Mouse (Mus musculus) brain, embryonic 14.5 days (tissue): ENCODE results near the gene Tbx18. TPM values are rescaled to one million over a fixed set of nuclear protein-coding genes. Genes with fewer than 3 reads are reported as not detected.

Experiments used
- DNase-seq: peaks from one replicate; pipeline ENCODE4 v3.0.0-alpha.2; 2011; ENCODE audit warnings: low read depth
- CTCF ChIP-seq: fragments of 200-500 bp; IDR thresholded peaks from 2 replicates; pipeline ENCODE4 v1.5.1; 2012; ENCODE audit warnings: inconsistent platforms, mild to moderate bottlenecking, moderate library complexity, borderline replicate concordance; ENCODE audit not compliant: insufficient read depth, insufficient read length; ENCODE audit errors: extremely low read depth
- POLR2A ChIP-seq: fragments of 200-500 bp; IDR thresholded peaks from 2 replicates; pipeline ENCODE4 v1.6.1; 2012; ENCODE audit warnings: mild to moderate bottlenecking, inconsistent platforms, borderline replicate concordance; ENCODE audit not compliant: poor library complexity, insufficient read depth, insufficient read length, severe bottlenecking; ENCODE audit errors: extremely low read depth
- polyA plus RNA-seq: library from polyadenylated mRNA; depleted of rRNA; stranded (reverse); fragments of >200 nt; gene quantifications from 2 replicates; pipeline ENCODE4 v1.2.3, GENCODE M21; 2012

Tbx18 gene
- polyA plus RNA-seq, 1 experiment = 6.5 TPM

DNA sequence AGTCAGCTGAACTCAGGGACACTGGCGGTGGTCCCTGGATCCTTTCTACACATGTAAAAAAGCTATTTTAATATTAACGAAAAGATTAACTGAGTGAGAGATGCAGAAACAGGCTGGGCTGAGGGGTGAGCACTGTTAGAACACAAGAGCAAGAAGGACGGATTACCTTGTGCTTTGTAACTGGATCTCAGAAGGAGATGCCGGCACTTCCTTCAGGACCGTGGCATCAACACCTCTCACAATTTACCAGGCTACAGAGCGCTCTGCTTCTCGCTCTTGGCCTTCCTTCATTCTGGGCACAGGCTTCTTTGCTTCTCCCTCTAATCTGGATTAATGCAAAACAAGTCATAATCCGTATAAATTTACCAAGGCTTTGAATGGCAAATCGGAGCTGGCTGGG is 3.6 kb upstream of the Tbx18 start:
- DNase-seq = peak; percentile 51
- TF ChIP-seq CTCF = no peak
- TF ChIP-seq POLR2A = no peak

DNA sequence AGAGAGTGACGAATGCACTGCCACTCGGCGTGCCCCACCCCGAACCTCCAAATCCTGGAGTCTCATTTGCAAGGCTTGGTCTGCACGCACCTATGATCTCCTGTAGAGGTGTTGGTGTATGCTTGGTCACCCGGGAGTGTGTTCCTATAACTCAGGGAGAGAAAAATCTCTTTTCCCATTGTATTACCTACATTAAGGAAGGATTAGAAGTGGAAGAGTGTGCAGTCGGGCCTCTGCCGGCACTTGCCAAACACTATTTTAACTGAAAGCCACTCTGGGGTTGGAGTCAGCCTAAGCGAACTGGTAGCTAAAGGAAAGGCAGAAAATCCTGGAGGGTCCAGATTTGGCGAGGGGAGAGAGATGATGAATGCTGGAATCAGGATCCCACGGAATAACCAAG is 2.7 kb upstream of the Tbx18 start:
- no peak for TF ChIP-seq CTCF
- no peak for DNase-seq

DNA sequence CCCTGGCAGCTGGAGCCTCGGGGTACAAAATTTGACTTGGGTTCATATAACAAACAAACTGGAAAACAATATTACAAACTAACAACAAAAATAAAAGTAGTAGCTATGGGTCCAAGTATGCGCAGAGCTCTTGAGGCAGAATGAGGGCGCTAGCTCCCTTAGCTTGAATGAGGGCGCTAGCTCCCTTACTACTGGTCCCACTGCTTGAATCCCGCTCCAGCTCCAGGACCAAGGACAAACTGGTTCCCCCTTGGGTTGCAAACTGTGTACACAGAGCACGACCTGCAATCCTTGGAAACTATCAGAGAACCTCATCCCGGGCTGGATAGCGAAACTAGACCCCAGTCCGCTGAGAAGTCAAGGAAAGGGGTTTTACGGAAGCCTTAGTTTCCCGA is 2.2 kb upstream of the Tbx18 start:
- DNase-seq = peak; percentile 51
- TF ChIP-seq POLR2A (no peak), CTCF (no peak)

DNA sequence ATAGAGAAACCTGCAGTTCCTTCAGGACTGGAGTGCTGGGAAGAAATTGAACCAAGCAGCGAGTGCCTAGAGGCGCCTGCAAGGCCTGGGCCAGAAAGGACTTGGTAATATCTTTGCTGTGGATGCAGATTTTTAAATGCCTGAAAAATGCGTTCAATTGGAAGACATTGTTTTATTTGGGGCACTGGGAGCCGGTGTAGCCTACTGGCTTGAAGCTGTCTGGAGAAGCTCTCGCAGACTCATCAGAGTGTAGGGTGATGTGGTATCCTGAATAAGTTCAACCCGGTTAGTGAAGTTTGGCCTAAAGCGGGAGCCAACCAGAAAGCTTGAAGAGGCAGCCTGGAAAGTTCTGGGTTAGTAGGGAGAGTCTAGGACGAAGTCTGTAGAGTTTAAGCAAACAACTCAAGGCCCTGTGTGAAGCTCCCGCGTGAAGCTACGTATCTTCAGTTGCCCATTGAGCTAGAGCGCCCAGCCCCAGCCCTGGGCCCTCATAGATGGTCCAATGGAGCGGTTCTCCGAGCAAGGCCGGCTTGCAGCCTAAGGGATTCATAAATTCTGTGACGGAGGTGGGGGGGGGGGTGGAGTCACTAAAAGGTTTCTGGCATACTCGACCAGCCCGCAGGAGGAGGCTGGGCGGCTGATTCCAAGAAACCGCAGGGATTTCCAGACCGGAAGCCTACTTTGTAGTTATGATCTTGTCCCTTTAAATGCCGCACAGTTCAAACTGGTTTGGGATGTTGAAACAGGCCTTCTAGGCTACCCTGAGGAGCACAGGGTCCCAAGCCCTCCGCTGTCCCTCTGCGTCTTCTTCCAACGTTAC is 1.6 kb upstream of the Tbx18 start:
- peak; percentile 37 for DNase-seq
- TF ChIP-seq CTCF (no peak), POLR2A (no peak)

DNA sequence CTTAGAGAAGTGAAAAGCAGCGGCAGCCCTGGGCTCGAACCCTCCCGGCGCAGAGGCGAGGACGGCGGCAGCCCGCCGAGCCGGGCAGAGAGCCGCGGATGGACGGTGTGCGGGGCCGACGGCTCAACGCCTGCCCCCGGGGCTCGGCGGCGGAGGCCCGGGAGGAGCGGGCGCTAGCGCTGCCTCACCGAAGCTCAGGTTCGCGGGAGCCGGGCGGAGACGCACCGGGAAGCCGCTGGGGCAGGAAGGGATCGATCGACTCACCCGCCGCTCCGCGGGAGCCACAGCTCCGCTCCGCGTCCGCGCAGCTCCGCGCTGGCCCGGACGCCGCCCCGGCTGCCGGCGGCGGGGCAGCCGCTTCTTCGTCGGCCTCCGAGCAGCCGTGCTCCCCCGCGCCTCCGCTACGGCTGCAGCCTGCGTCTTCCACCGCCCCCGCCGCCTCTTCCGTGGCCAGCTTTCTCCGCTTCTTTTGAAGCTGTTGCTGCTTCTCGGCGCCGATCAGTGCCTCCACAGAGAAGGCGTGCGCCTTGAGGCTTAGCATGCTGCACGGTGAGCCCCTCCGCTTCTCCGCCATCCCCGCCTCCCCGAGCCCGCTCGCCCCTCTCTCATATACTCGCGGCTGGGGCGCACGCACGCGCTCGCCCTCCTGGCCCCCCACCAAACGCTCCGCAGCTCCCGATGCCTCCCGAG is 644 bp downstream of the Tbx18 start:
- DNase-seq = peak; percentile 77
- no peak for TF ChIP-seq CTCF
- TF ChIP-seq POLR2A = no peak

DNA sequence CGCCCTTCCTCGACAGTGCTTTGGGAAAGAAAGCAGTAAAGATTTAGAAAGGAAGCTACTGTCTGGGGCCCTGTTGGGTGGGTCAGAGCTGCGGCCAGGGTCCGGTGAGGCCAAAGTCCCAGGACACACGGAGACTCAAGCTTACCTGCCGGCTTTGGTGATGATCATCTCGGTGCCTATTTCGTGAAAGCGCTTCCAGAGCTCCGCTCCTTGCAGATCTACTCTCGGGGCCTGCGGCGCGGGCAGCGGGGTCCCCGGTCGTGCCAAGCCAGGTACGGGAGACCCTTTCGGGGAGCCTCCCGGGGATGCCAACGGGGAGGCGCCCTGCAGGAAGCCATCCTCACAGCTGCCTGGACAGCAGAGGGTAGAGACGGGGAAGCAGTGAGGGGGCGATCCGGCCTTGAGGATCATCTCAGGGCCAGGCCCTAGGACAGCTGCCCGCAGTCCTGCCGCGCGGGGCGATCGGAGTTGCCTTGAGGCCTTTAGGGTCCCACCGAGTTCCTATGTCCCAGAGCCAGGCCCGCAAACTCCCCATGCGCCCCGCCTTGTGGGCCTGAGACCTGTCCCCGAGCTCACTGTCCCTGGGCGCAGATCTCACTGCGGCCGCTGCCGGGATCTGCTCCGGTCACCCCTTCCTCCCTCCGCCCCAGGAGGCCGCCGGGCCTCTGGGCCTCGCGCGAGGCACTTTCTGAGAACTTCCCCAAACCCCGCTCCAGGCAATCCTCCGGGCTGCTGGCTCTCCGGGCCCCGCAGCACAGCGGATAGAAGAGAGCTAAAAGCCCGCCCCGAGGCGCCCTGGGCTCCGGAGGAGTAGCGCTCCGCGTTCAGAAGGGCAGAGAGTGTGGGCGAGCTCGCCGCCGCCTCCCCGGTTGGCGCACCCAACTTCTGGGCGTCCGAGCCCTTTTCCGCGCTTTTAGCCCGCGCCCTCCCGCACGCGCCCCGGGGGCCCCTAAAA is 1.5 kb downstream of the Tbx18 start:
- TF ChIP-seq CTCF (no peak), POLR2A (no peak)
- no peak for DNase-seq

DNA sequence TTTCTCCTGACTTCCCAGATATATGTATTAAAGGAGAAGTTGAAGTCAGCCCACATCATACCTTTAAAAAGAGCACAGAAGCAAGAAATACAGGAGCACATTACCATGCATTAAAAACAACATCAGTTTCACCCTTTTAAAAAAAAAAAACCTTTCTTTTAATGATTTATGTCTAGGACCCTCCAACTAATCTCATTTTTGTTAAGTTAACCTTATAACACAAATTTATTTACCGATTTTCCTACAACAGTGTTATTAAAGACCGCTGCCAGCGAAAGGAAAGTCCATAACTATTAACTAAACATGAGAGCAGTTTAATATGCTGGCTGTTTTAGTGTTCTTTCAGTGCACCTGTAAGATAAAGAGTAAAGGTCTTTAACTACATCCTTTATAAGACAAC is 3.0 kb downstream of the Tbx18 start:
- TF ChIP-seq CTCF (no peak), POLR2A (no peak)

DNA sequence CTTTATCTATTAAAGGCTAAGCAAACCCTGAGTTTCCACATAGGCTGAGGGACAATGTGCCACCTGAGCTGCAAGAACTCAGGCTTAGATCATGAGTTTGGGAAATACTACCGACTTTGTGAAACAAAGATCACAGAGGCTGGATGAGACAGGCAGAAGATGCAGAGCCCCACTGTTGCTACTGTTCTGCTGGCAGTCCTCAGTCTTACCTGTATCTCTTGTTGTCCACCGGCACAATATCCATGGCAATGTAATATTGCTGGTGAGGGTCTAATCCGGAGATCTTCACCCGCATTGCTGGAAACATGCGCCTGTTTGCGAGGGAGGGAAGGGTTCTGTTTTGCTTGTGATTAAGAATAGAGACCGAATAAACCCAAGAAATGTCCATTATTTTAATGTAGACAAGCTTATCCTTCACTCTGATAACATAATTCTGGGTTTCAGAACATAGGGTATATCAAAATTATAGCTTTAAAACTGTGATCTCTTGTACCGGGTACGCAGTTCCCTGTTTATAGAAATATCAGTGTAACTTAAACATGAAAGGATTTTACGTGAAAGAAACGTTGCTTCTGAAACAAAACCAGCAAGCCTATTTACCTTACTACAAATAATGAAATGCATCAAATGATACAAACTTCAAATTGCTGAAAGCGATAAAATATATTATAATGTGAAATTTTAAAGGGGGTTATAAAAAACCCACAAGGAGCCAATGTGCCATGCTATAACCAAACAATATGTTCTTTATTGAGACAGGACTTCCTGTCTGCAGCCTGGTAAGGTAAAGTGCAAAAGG is 3.7 kb downstream of the Tbx18 start:
- DNase-seq = peak; percentile 59
- TF ChIP-seq CTCF (no peak), POLR2A (no peak)

More for the DNA sequence above, 3.0 kb downstream of the Tbx18 start:
- no peak for DNase-seq

DNA sequence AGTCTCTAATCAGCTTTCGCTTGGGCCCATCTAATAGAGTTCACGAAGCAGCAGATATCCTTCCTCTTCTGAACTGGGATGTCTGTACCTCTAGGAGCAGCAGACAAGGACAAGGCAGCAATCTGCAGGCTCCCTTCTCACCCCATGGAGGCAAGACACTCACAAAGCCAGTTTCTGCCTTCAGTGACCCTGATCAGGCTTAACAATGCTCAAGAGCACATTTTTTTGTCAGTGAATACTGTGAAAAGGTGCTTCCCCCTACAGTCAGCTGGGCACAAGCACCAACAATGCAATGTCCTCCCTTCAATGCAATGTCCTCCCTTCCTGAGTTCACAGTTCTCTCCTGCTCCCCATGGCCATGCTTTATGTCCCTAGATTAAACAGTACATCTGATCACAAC is 9.3 kb downstream of the Tbx18 start:
- TF ChIP-seq CTCF (peak; percentile 19; the same call in 1 of the 2 replicates), POLR2A (no peak)
- no peak for DNase-seq

DNA sequence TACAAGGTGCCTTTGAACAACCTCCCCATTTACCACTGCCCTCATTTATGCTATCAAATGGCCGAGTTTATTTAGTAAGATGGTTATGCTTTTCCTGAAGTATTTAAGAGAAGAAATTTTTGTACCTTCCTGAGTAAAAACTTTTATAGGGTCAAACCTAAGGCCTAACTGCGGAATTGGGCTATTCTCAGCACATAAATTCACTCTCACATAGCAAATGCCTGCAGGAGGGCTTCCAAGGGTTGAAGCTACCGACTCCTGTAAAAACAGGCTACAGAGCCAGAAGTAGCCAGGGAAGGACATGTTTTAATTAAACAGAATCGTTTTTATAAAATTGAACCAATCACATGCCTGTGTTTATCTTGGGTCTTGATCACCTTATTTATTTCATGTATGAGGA is 20.7 kb downstream of the Tbx18 start:
- no peak for DNase-seq
- TF ChIP-seq CTCF = no peak
- TF ChIP-seq POLR2A = no peak
